Mouse (Mus musculus): Measurements from ENCODE around the gene Unc5c.

DNA sequence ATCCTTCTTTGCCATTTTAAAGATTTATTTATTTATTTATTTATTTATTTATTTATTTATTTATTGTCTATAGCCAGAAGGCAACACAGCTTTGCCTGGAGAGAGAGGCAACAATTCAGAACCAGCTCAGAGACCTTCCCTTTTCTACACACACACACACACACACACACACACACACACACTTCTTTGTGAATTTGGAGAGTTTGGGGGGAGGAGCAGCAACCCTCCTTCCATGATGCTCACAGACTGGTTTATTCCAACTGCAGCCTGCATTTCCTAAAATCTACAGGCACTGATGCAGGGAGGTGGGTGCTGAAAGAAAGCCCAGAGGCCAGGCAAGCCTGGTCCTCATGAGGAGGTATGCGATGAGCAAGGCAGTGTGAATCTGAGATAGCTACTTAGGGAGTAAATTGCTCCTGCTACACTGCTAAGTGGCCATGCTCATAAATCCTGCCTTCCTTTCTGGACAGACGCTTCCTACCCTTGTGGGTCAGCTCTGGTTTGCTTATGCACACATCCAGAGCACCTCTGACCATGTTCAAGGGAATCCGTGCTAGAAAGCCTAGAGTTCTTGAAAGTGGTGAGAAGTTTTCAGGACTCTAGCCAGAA, 1.8 kb downstream of the Unc5c start:
- TF ChIP-seq GATA1 (IDR thresholded peaks at IDR 0.05; ENCODE audit: low read length) (no peak), TAL1 (IDR thresholded peaks at IDR 0.05; ENCODE audit: low read length) (no peak)
